Mouse (Mus musculus) liver, embryonic 16.5 days (tissue): ENCODE measurements around the gene Acox3. TPM values are rescaled to one million over a fixed set of nuclear protein-coding genes. Genes with fewer than 3 reads are reported as not detected.

Source experiments
- ATAC-seq: fragments of 200-750 bp; cut with Nextera tagmentation; 2 replicates; pipeline ENCODE4 v1.8.0; 2017; ENCODE audit warnings: low read depth, mild to moderate bottlenecking, moderate number of reproducible peaks, moderate library complexity
- H3K27ac ChIP-seq: fragments of 300-500 bp; sonication (generic); 2 replicates; pipeline ENCODE4 v1.5.1; 2014; ENCODE audit warnings: mild to moderate bottlenecking, low read length
- H3K27me3 ChIP-seq: fragments of 300-500 bp; sonication (generic); 2 replicates; pipeline ENCODE4 v1.6.1; 2014; ENCODE audit warnings: low read depth, low read length, mixed read lengths; ENCODE audit not compliant: control insufficient read depth, insufficient read depth
- H3K36me3 ChIP-seq: fragments of 300-500 bp; sonication (generic); 2 replicates; pipeline ENCODE4 v1.6.1; 2014; ENCODE audit warnings: mild to moderate bottlenecking; ENCODE audit not compliant: control insufficient read depth, insufficient read depth
- H3K4me1 ChIP-seq: fragments of 300-500 bp; sonication (generic); 2 replicates; pipeline ENCODE4 v1.6.1; 2014; ENCODE audit warnings: low read depth, low read length, mixed read lengths; ENCODE audit not compliant: control insufficient read depth
- H3K4me2 ChIP-seq: fragments of 300-500 bp; sonication (generic); 2 replicates; pipeline ENCODE4 v1.6.1; 2014; ENCODE audit warnings: low read depth, low read length, mixed read lengths
- H3K4me3 ChIP-seq: fragments of 300-500 bp; sonication (generic); 2 replicates; pipeline ENCODE4 v1.5.1; 2014; ENCODE audit warnings: low read depth, mild to moderate bottlenecking, low read length
- H3K9ac ChIP-seq: fragments of 300-500 bp; sonication (generic); 2 replicates; pipeline ENCODE4 v1.6.1; 2014; ENCODE audit warnings: low read depth, low read length
- H3K9me3 ChIP-seq: fragments of 300-500 bp; sonication (generic); replicated peaks from 2 replicates; pipeline ENCODE4 v1.6.1; 2016; ENCODE audit warnings: low read length; ENCODE audit not compliant: control insufficient read depth
- WGBS: fragments of 180-500 bp; shearing (Covaris S2); extraction: QIAGEN DNeasy Blood & Tissue Kit; methylation state at CpG from one replicate; pipeline ENCODE4 v1.1.7; 2014; ENCODE audit not compliant: insufficient replicate concordance; 5-methylcytosine and 5-hydroxymethylcytosine counted together
- polyA plus RNA-seq: library from polyadenylated mRNA; unstranded; fragments of >200 nt; fragmentation: Nextera tagmentation; extraction: Ambion mirVana; gene quantifications from 2 replicates; pipeline ENCODE4 v1.2.1, GENCODE M21; 2015

Gene Acox3
- 4.3 and 4.4 TPM in 2 replicates for polyA plus RNA-seq

- no peaks in the 10 kb centered on the region for H3K36me3 ChIP-seq
- peak within 1 kb of the TSS; percentile 67 for H3K4me3 ChIP-seq
- 1% methylated on average over 35 of the region's 35 CpGs for WGBS
- peaks cover 8% of the 10 kb centered on the region for H3K4me1 ChIP-seq
- no peaks in the 10 kb centered on the region for H3K9me3 ChIP-seq
- H3K9ac ChIP-seq: peak within 1 kb of the TSS; percentile 63
- peak within 1 kb of the TSS; percentile 68 for H3K4me2 ChIP-seq
- H3K27ac ChIP-seq: peak within 1 kb of the TSS; percentile 21
- peak; percentile 93 for ATAC-seq
- no peaks in the 10 kb centered on the region for H3K27me3 ChIP-seq
Observed at GRCm38 (mm10) chr5:35582445-35583220, at the start of gene Acox3. Gene Acox3 (plus strand): TSS chr5:35583040.

- H3K4me1 ChIP-seq: no peaks in the 10 kb centered on the region
- H3K9me3 ChIP-seq: no peaks in the 10 kb centered on the region
- no peak overlapping the region for H3K4me3 ChIP-seq
- H3K27ac ChIP-seq: no peak overlapping the region
- ATAC-seq: no peak
- H3K4me2 ChIP-seq: no peak overlapping the region
- 47% methylated on average over 3 of the region's 3 CpGs for WGBS
- no peak overlapping the region for H3K9ac ChIP-seq
- H3K36me3 ChIP-seq: no peaks in the 10 kb centered on the region
- H3K27me3 ChIP-seq: no peaks in the 10 kb centered on the region
Observed at GRCm38 (mm10) chr5:35536271-35536670, 46.6 kb upstream of the Acox3 start.

- no peak overlapping the region for H3K4me2 ChIP-seq
- ATAC-seq: no peak
- no peaks in the 10 kb centered on the region for H3K9me3 ChIP-seq
- H3K36me3 ChIP-seq: no peaks in the 10 kb centered on the region
- no peak overlapping the region for H3K27ac ChIP-seq
- H3K4me3 ChIP-seq: no peak overlapping the region
- 28% methylated on average over 1 of the region's 1 CpGs for WGBS
- no peak overlapping the region for H3K9ac ChIP-seq
- no peaks in the 10 kb centered on the region for H3K27me3 ChIP-seq
- H3K4me1 ChIP-seq: no peaks in the 10 kb centered on the region
Observed at GRCm38 (mm10) chr5:35537474-35537873, 45.4 kb upstream of the Acox3 start.

GRCm38 (mm10) chr5:35538022-35538421 lies 44.8 kb upstream of the Acox3 start:
- no peak for ATAC-seq
- no peaks in the 10 kb centered on the region for H3K4me1 ChIP-seq
- no peak overlapping the region for H3K27ac ChIP-seq
- no peak overlapping the region for H3K4me3 ChIP-seq
- H3K9ac ChIP-seq: no peak overlapping the region
- H3K4me2 ChIP-seq: no peak overlapping the region
- no peaks in the 10 kb centered on the region for H3K36me3 ChIP-seq
- H3K27me3 ChIP-seq: no peaks in the 10 kb centered on the region
- 65% methylated on average over 3 of the region's 3 CpGs for WGBS
- no peaks in the 10 kb centered on the region for H3K9me3 ChIP-seq

- 51% methylated on average over 4 of the region's 4 CpGs for WGBS
- ATAC-seq: no peak
- H3K27me3 ChIP-seq: no peaks in the 10 kb centered on the region
Observed at GRCm38 (mm10) chr5:35539576-35539975, 43.3 kb upstream of the Acox3 start.

GRCm38 (mm10) chr5:35540555-35540954 lies 42.3 kb upstream of the Acox3 start:
- H3K4me3 ChIP-seq: no peak overlapping the region
- no peak for ATAC-seq
- no peak overlapping the region for H3K9ac ChIP-seq
- 51% methylated on average over 5 of the region's 5 CpGs for WGBS
- H3K4me1 ChIP-seq: no peaks in the 10 kb centered on the region
- no peaks in the 10 kb centered on the region for H3K36me3 ChIP-seq
- no peaks in the 10 kb centered on the region for H3K9me3 ChIP-seq
- H3K4me2 ChIP-seq: no peak overlapping the region
- H3K27me3 ChIP-seq: no peaks in the 10 kb centered on the region
- H3K27ac ChIP-seq: no peak overlapping the region

More at GRCm38 (mm10) chr5:35539576-35539975, 43.3 kb upstream of the Acox3 start:
- Histone ChIP-seq H3K4me2 (no peak overlapping the region), H3K4me3 (no peak overlapping the region), H3K9ac (no peak overlapping the region), H3K36me3 (no peaks in the 10 kb centered on the region), H3K9me3 (no peaks in the 10 kb centered on the region), H3K27ac (no peak overlapping the region), H3K4me1 (no peaks in the 10 kb centered on the region)

GRCm38 (mm10) chr5:35541059-35541790 lies 41.6 kb upstream of the Acox3 start:
- ATAC-seq: no peak
- no peaks in the 10 kb centered on the region for H3K27me3 ChIP-seq
- no peaks in the 10 kb centered on the region for H3K36me3 ChIP-seq
- no peak overlapping the region for H3K4me2 ChIP-seq
- H3K9me3 ChIP-seq: no peaks in the 10 kb centered on the region
- H3K9ac ChIP-seq: no peak overlapping the region
- no peaks in the 10 kb centered on the region for H3K4me1 ChIP-seq
- WGBS: 47% methylated on average over 4 of the region's 4 CpGs
- no peak overlapping the region for H3K27ac ChIP-seq
- H3K4me3 ChIP-seq: no peak overlapping the region

GRCm38 (mm10) chr5:35546127-35546526 lies 36.7 kb upstream of the Acox3 start:
- no peak overlapping the region for H3K9ac ChIP-seq
- H3K9me3 ChIP-seq: no peaks in the 10 kb centered on the region
- H3K27ac ChIP-seq: no peak overlapping the region
- H3K36me3 ChIP-seq: no peaks in the 10 kb centered on the region
- no peaks in the 10 kb centered on the region for H3K4me1 ChIP-seq
- no peak overlapping the region for H3K4me3 ChIP-seq
- H3K4me2 ChIP-seq: no peak overlapping the region
- no peaks in the 10 kb centered on the region for H3K27me3 ChIP-seq
- ATAC-seq: peak; percentile 55
